Mouse (Mus musculus) ES-E14 (cell line): ENCODE data around the gene Trp53.

ENCODE experiments used
- CHD2 ChIP-seq: IDR thresholded peaks from 2 replicates; pipeline ENCODE4 v1.6.1; 2014; ENCODE audit warnings: mild to moderate bottlenecking, low read depth, low read length, inconsistent platforms
- MAFK ChIP-seq: IDR thresholded peaks from 2 replicates; pipeline ENCODE4 v1.6.1; 2014; ENCODE audit warnings: mild to moderate bottlenecking, low read depth, low read length, inconsistent platforms; ENCODE audit not compliant: insufficient read depth
- ZNF384 ChIP-seq: IDR thresholded peaks from 2 replicates; pipeline ENCODE4 v1.6.1; 2012; ENCODE audit warnings: low read depth, low read length, inconsistent platforms

GRCm38 (mm10) chr11:69600098-69600497, 19.9 kb downstream of the Trp53 start:
- TF ChIP-seq ZNF384 = no peak
- TF ChIP-seq MAFK = no peak
- TF ChIP-seq CHD2 = no peak
